Mouse (Mus musculus): ENCODE measurements around the gene Hs3st6. TPM values are rescaled to one million over a fixed set of nuclear protein-coding genes. Genes with fewer than 3 reads are reported as not detected.

The Hs3st6 gene
- polyA plus RNA-seq, 1 experiment: 0.29 TPM

GRCm38 (mm10) chr17:24737135-24737810 is 15.5 kb upstream of the Hs3st6 start:
- H3K4me3 ChIP-seq (ENCODE audit: insufficient read depth, low read length): peak overlapping the region; percentile 56
- TF ChIP-seq CTCF (IDR thresholded peaks at IDR 0.05; ENCODE audit: extremely low read depth, insufficient read depth, low read length) (no peak), POLR2A (IDR thresholded peaks at IDR 0.05; ENCODE audit: extremely low read depth, insufficient read depth, low read length) (no peak)

GRCm38 (mm10) chr17:24738238-24738637 is 14.6 kb upstream of the Hs3st6 start:
- no peak overlapping the region for H3K4me3 ChIP-seq (ENCODE audit: insufficient read depth, low read length)
- no peak overlapping the region for H3K27ac ChIP-seq (ENCODE audit: insufficient read depth, low read length)
- no peak for TF ChIP-seq CTCF (IDR thresholded peaks at IDR 0.05; ENCODE audit: extremely low read depth, insufficient read depth, low read length)
- no peak for TF ChIP-seq POLR2A (IDR thresholded peaks at IDR 0.05; ENCODE audit: extremely low read depth, insufficient read depth, low read length)
- H3K4me1 ChIP-seq (ENCODE audit: control insufficient read depth, insufficient read depth, low read length): peaks cover 3% of the 10 kb centered on the region; the same call in 1 of the 2 replicates

More at GRCm38 (mm10) chr17:24737135-24737810, 15.5 kb upstream of the Hs3st6 start:
- Histone ChIP-seq H3K4me1 (ENCODE audit: control insufficient read depth, insufficient read depth, low read length) (peaks cover 3% of the 10 kb centered on the region; the same call in 1 of the 2 replicates), H3K27ac (ENCODE audit: insufficient read depth, low read length) (no peak overlapping the region)

GRCm38 (mm10) chr17:24739926-24740325 is 12.9 kb upstream of the Hs3st6 start:
- Histone ChIP-seq H3K27ac (ENCODE audit: insufficient read depth, low read length) (no peak overlapping the region), H3K4me1 (ENCODE audit: control insufficient read depth, insufficient read depth, low read length) (peaks cover 3% of the 10 kb centered on the region; the same call in 1 of the 2 replicates), H3K4me3 (ENCODE audit: insufficient read depth, low read length) (no peak overlapping the region)
- TF ChIP-seq POLR2A (IDR thresholded peaks at IDR 0.05; ENCODE audit: extremely low read depth, insufficient read depth, low read length) (no peak), CTCF (IDR thresholded peaks at IDR 0.05; ENCODE audit: extremely low read depth, insufficient read depth, low read length) (no peak)

GRCm38 (mm10) chr17:24742307-24742706 is 10.5 kb upstream of the Hs3st6 start:
- Histone ChIP-seq H3K27ac (ENCODE audit: insufficient read depth, low read length) (no peak overlapping the region), H3K4me1 (ENCODE audit: control insufficient read depth, insufficient read depth, low read length) (0 out of 2 replicates have a peak, but pooled peaks cover under 1% of the 10 kb centered on the region), H3K4me3 (ENCODE audit: insufficient read depth, low read length) (no peak overlapping the region)
- TF ChIP-seq CTCF (IDR thresholded peaks at IDR 0.05; ENCODE audit: extremely low read depth, insufficient read depth, low read length): no peak
- TF ChIP-seq POLR2A (IDR thresholded peaks at IDR 0.05; ENCODE audit: extremely low read depth, insufficient read depth, low read length): no peak

GRCm38 (mm10) chr17:24743896-24744295 is 8.9 kb upstream of the Hs3st6 start:
- H3K4me3 ChIP-seq (ENCODE audit: insufficient read depth, low read length): no peak overlapping the region
- no peaks in the 10 kb centered on the region for H3K4me1 ChIP-seq (ENCODE audit: control insufficient read depth, insufficient read depth, low read length)
- H3K27ac ChIP-seq (ENCODE audit: insufficient read depth, low read length): no peak overlapping the region
- TF ChIP-seq CTCF (IDR thresholded peaks at IDR 0.05; ENCODE audit: extremely low read depth, insufficient read depth, low read length): no peak
- no peak for TF ChIP-seq POLR2A (IDR thresholded peaks at IDR 0.05; ENCODE audit: extremely low read depth, insufficient read depth, low read length)

- Histone ChIP-seq H3K4me3 (ENCODE audit: insufficient read depth, low read length) (no peak overlapping the region), H3K27ac (ENCODE audit: insufficient read depth, low read length) (no peak overlapping the region), H3K4me1 (ENCODE audit: control insufficient read depth, insufficient read depth, low read length) (no peaks in the 10 kb centered on the region)
- no peak for TF ChIP-seq CTCF (IDR thresholded peaks at IDR 0.05; ENCODE audit: extremely low read depth, insufficient read depth, low read length)
- TF ChIP-seq POLR2A (IDR thresholded peaks at IDR 0.05; ENCODE audit: extremely low read depth, insufficient read depth, low read length): no peak
These were observed 8.4 kb upstream of the Hs3st6 start for GRCm38 (mm10) chr17:24744381-24744780.

- no peak overlapping the region for H3K27ac ChIP-seq (ENCODE audit: insufficient read depth, low read length)
- H3K4me1 ChIP-seq (ENCODE audit: control insufficient read depth, insufficient read depth, low read length): no peaks in the 10 kb centered on the region
- H3K4me3 ChIP-seq (ENCODE audit: insufficient read depth, low read length): no peak overlapping the region
- TF ChIP-seq CTCF (IDR thresholded peaks at IDR 0.05; ENCODE audit: extremely low read depth, insufficient read depth, low read length) (peak; percentile 98), POLR2A (IDR thresholded peaks at IDR 0.05; ENCODE audit: extremely low read depth, insufficient read depth, low read length) (no peak)
These were observed 7.0 kb upstream of the Hs3st6 start for GRCm38 (mm10) chr17:24745526-24746497.

GRCm38 (mm10) chr17:24746986-24747385 is 5.8 kb upstream of the Hs3st6 start:
- TF ChIP-seq POLR2A (IDR thresholded peaks at IDR 0.05; ENCODE audit: extremely low read depth, insufficient read depth, low read length): no peak
- no peak for TF ChIP-seq CTCF (IDR thresholded peaks at IDR 0.05; ENCODE audit: extremely low read depth, insufficient read depth, low read length)
- H3K4me3 ChIP-seq (ENCODE audit: insufficient read depth, low read length): no peak overlapping the region
- no peaks in the 10 kb centered on the region for H3K4me1 ChIP-seq (ENCODE audit: control insufficient read depth, insufficient read depth, low read length)
- H3K27ac ChIP-seq (ENCODE audit: insufficient read depth, low read length): no peak overlapping the region

- TF ChIP-seq CTCF (IDR thresholded peaks at IDR 0.05; ENCODE audit: extremely low read depth, insufficient read depth, low read length) (no peak), POLR2A (IDR thresholded peaks at IDR 0.05; ENCODE audit: extremely low read depth, insufficient read depth, low read length) (no peak)
- H3K27ac ChIP-seq (ENCODE audit: insufficient read depth, low read length): no peak overlapping the region
- no peak overlapping the region for H3K4me3 ChIP-seq (ENCODE audit: insufficient read depth, low read length)
- 0 out of 2 replicates have a peak, but pooled peaks cover 1% of the 10 kb centered on the region for H3K4me1 ChIP-seq (ENCODE audit: control insufficient read depth, insufficient read depth, low read length)
These were observed 1.3 kb upstream of the Hs3st6 start for GRCm38 (mm10) chr17:24751528-24751927.
